Mouse (Mus musculus): ENCODE measurements at regions not wholly inside any gene's neighbourhood (a gene's known extent, or its start where the extent isn't known, plus 50 kb on each side); places are given as distances from the start of the nearest gene placed in this dataset.

DNA sequence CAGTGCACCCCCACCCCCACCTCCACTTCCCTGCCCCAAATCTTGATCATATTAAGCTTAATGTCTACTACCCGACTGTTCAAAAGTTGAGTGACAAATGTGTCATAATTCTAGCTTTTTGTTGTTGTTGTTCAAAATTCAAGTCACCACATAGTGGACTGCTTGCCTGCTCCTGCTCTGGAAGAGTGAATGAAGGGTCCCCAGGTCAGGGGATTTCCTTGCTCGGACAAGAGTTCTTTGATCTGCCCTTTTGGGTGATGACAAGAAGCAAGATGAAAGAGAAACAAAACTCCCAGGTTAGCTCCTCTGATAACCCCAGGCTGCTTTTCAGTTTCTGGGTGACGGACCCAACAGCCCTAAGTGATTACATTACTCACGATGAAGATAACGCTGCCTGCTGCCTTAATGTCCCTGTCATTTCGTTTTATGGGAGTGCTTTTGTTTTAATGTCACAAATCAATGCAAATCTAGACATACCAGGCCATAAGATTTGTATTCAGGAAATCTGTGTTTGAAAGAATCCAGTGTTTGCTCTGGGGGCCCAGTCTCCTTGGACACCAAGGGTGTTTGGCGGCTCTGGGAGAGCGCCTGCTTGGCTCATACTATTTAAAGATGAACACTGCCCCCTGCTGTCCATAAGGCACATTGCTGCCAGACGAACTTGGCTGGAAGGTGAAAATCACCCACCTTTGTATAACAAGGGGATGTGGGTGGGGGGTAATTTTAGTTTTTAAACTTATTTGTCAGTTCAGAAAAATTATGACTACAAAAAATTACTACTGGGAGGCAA, 172.0 kb upstream of the 1700066M21Rik start:
- TF ChIP-seq CTCF (IDR thresholded peaks at IDR 0.05; ENCODE audit: borderline replicate concordance, control insufficient read depth, extremely low read depth, insufficient read depth, low read length, poor library complexity) (peak; percentile 69; the same call in 1 of the 2 replicates), POLR2A (IDR thresholded peaks at IDR 0.05; ENCODE audit: control insufficient read depth, extremely low read depth, insufficient read depth, low read length, poor library complexity) (no peak)

Measured in thymus, adult 2 months (tissue).